Mouse (Mus musculus): Measurements from ENCODE around the gene Nanos3. TPM values are rescaled to one million over a fixed set of nuclear protein-coding genes. Genes with fewer than 3 reads are reported as not detected.

The Nanos3 gene
- total RNA-seq, 2 experiments from 2014 or later: 0.80 to 0.95 TPM

DNA sequence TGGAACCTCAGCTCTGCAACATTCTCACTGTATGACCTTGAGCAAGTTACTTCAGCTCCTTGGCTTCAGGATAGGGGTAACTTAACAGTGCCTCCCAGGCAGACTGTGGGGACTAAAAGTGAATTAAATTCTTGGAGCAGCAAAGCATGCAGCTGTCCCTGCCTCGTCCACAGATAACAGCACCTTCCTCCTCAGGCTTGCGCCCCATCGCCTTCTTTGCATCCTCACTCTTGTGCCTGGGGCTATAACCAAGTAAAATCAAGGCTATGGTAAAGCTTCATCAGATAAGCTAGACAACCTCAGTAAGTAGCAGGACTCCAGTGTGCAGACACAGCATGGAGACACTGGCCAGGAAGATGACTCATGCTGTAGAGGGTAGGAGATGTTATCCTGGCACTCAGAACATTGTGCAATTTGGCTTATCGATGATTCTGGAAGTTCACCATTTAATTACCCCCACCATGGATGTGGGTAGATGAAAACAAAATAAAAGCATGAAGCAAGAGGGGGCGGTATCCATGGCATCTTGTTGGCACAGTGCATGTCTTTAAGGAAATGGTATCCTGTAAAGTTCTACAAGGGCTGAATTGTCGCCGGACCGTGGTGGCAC, 40.3 kb downstream of the Nanos3 start:
- DNase-seq: no peak
- intact Hi-C loops (cut with DNase I): loop anchor here (5.0 kb wide), 1 partner anchor 82 kb away; no protein-coding TSS in a partner anchor

DNA sequence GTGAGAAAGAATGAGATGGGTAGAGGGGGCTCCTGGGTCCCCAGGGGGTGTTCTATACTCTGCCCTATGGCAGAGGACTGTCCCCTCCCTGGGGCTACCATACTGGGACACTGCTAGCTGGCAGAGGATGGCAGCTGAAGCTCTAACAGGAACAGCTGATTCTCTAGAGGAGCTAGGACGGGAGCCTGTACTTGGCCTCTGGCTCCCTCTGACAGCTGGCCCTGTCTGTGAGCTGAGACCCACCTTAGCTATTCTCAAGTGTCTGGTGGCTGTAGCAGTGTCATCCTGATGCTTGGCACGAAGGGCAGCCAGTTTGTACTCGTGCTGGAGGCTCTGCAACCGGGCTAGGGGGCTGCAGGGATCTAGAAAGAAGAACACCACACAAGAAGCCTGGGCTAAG, 44.2 kb downstream of the Nanos3 start:
- intact Hi-C loops (cut with DNase I): no loop called here
- no peak for DNase-seq

DNA sequence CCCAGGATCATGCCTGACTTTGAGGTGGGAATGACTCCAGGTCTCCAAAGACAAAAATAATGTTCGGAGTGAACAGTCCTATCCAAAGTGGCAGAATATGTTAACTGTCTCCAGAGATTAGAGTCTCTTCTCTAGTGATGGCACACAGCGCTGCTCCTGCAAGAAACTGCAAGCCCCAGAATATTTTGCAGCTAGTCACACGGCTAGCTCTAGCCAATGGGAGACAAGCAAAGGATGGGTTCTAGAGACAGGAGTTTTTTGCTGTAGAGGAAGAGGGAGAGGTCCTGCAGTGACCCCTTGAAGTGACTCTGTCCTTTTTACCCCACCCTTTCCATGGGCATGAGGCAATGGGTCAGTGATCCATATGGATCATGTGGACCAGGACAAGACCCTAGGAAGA, 47.2 kb downstream of the Nanos3 start:
- no peak for DNase-seq
- intact Hi-C loops (cut with DNase I): no loop called here

DNA sequence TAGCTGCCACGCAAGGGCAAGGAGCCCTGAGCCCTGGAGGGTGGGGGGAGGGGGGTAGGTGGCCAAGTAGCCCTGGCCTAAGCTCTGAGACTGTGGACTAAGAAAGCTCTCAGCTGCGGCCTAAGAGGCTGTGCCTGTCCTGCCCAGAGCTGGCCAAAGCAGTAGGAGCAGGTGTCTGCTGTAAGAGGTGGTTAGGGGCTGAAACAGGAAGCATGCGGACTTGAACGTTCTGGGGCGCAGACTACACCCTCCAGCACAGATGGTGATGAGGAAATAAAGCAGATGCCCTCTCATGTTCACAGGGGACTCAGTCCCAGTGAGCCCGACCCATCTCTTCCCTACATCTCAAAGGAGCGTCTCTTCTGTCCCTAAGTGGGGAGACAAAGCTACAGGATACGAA, 52.8 kb downstream of the Nanos3 start:
- intact Hi-C loops (cut with DNase I): no loop called here
- no peak for DNase-seq

DNA sequence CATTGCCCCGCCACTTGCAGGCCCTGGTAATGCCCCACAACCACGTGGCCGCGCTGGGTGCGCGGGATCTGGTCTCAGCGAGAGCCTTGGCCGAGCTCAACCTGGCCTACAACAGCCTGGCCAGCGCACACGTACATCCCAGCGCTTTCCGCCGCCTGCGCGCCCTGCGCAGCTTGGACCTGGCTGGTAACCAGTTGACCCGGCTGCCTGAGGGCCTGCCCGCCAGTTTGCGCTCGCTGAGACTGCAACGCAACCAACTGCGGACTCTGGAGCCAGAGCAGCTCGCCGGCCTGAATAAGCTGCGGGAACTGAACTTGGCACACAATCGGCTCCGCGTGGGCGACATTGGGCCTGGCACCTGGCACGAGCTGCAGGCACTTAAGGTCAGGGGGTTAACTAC, 54.2 kb downstream of the Nanos3 start:
- intact Hi-C loops (cut with DNase I): no loop called here
- DNase-seq: peak; percentile 18 to 19

DNA sequence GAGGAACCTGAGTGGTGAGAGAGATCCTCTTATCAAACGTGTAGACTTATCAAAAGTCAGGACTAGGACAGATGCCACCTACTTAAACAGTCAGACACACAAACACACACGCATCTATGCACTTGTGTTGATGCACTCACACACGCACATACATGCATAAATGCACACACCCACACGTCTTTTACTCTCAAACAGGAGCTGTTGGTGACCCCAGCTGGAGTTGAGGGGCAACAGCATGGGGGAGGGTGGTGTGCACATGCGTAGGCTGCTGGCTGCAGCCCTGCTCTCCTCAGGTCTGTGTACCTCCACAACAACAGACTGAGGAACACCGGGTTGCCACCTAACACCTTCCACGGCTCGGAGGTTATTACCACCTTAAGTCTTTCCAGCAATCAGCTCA, 56.7 kb downstream of the Nanos3 start:
- intact Hi-C loops (cut with DNase I): no loop called here
- no peak for DNase-seq

DNA sequence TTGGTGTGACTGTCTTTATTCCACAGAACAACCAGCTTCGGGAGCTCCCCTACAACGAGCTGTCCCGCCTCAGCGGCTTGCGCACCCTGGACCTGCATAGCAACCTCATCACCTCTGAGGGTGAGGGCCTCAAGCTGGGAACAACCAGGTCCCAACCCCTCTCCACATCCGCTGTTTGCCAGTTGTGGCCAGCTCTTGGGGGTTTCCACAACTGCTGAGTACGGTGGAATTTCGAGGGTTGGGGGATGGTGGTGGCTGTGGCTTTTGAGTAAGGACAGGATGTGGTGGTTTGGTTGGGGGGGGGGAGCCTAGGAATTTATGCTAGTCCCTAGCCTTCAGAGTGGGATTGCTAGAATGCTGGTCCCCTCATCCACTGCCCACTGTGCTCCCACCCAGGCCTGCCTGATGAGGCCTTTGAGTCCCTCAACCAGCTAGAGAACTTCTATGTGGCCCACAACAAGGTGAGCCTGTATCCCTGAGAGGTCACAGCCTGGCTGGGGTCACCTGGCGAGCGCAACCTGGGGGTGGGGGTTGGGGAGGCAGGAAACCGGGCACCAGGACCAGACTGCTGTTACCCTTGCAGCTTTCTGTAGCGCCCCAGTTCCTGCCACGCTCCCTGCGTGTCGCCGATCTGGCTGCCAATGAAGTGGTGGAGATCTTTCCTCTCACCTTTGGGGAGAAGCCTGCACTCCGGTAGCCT, 57.7 kb downstream of the Nanos3 start:
- intact Hi-C loops (cut with DNase I): no loop called here

DNA sequence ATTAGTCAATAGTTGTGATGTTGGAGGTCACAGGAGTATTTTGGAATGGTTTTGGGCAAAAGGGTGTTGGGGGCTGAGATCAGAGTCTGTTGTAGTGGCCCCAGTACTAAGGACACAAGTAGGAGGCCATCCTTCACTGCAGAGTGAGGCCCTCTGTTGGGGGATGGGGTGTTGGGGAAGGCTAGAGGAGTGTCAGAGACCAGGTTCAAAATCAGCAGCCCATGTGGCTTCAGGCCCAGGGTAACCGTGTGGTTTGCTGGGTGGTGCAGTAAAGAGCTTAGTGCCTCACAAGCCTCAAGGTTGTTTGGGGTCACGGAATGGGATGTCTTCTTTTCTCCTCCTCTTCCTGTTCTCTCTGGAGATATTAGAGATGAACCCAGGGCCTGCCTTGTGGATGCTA, 58.3 kb downstream of the Nanos3 start:
- intact Hi-C loops (cut with DNase I): no loop called here
- no peak for DNase-seq

More for the DNA sequence above, 57.7 kb downstream of the Nanos3 start:
- no peak for DNase-seq

DNA sequence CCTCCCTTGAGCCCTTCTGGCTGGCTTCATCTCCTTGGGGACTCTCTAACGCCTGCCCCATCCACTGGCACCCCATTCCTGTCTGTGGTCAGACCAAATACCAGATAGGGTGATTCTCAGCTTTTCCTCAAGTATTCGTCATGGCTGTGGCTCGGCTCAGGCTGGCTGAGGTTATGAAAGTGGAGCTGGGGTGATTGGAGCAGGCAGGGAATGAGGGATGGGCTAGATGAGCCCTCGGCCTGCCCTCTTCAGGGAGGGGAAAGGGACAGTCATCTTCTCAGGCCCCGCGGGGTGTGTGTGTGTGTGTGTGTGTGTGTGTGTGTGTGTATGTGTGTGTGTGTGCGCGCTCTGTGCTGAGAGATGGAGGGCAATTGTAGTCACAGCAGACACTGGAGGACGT, 59.4 kb downstream of the Nanos3 start, which contains the start of gene Podnl1:
TSS of gene Podnl1 (plus strand) at position 334 of the 400 bp plus-strand sequence.
- DNase-seq: no peak
- intact Hi-C loops (cut with DNase I): no loop called here

Small RNA genes within 50 kb of the gene (microRNA-seq; reads per million reads assigned to microRNA genes)
- gene Gm25110 (ENCODE audit: borderline number of aligned reads in 2 of 2): 0 reads per million in 2 experiments
- gene Mir181c (ENCODE audit: borderline number of aligned reads in 2 of 2): 735 to 751 reads per million in 2 experiments
- 1,435 to 1,848 reads per million in 2 experiments for gene Mir181d (ENCODE audit: borderline number of aligned reads in 2 of 2)
- gene Mir23a (ENCODE audit: borderline number of aligned reads in 2 of 2): 69,155 to 71,619 reads per million in 2 experiments
- gene Mir24-2 (ENCODE audit: borderline number of aligned reads in 2 of 2): 0 reads per million in 2 experiments
- gene Mir27a (ENCODE audit: borderline number of aligned reads in 2 of 2): 1,489 to 1,587 reads per million in 2 experiments
- 0 reads per million in 2 experiments for gene Mir3074-2 (ENCODE audit: borderline number of aligned reads in 2 of 2)

Other genes starting within 250 kb of the Nanos3 start
- under 1 TPM; 0.92 to 0.95 TPM for gene Gm10644, start 230.0 kb downstream of the Nanos3 start, total RNA-seq (2021)
- gene Asf1b, start 229.7 kb downstream of the Nanos3 start, total RNA-seq (2021): 1 to 10 TPM; 1.2 to 2.4 TPM
- 100 to 1,000 TPM; 336 to 360 TPM for gene Prkaca, start 212.2 kb downstream of the Nanos3 start, total RNA-seq (2021)
- gene Samd1, start 187.5 kb downstream of the Nanos3 start, total RNA-seq (2021): 10 to 100 TPM; 27.3 to 33.1 TPM
- not detected for gene 1700067K01Rik, start 183.7 kb downstream of the Nanos3 start, total RNA-seq (2021)
- 1 to 10 TPM; 2.6 to 3.4 TPM for gene 2210011C24Rik, start 173.0 kb downstream of the Nanos3 start, total RNA-seq (2021)
- gene Palm3, start 163.7 kb downstream of the Nanos3 start, total RNA-seq (2021): under 1 TPM; 0.11 to 0.87 TPM
- 1 to 10 TPM; 3.0 to 3.1 TPM for gene Il27ra, start 142.6 kb downstream of the Nanos3 start, total RNA-seq (2021)
- not detected for gene Rln3, start 140.2 kb downstream of the Nanos3 start, total RNA-seq (2021)
- 1 to 10 TPM; 4.1 to 4.5 TPM for gene Gm10643, start 120.1 kb downstream of the Nanos3 start, total RNA-seq (2021)
- 10 to 100 TPM; 11.0 to 12.3 TPM for gene Rfx1, start 118.4 kb downstream of the Nanos3 start, total RNA-seq (2021)
- gene Dcaf15, start 80.4 kb downstream of the Nanos3 start, total RNA-seq (2021): 1 to 10 TPM; 8.1 to 8.2 TPM
- not detected for gene Podnl1, start 59.2 kb downstream of the Nanos3 start, total RNA-seq (2021)
- gene Cc2d1a, start 37.3 kb downstream of the Nanos3 start, total RNA-seq (2021): 10 to 100 TPM; 14.5 to 15.8 TPM
- under 1 TPM in 1 of 2 experiments, not detected in 1; 0.36 TPM for gene 4930432K21Rik, start 37.2 kb downstream of the Nanos3 start, total RNA-seq (2021)
- gene Zswim4, start 51.8 kb upstream of the Nanos3 start, total RNA-seq (2021): 10 to 100 TPM in 1 of 2 experiments, 1 to 10 TPM in 1; 9.5 to 11.0 TPM
- gene D8Ertd738e, start 64.5 kb upstream of the Nanos3 start, total RNA-seq (2021): 100 to 1,000 TPM; 231 to 232 TPM
- gene Mri1, start 72.1 kb upstream of the Nanos3 start, total RNA-seq (2021): 10 to 100 TPM; 10.1 to 12.3 TPM
- 10 to 100 TPM in 1 of 2 experiments, 1 to 10 TPM in 1; 7.5 to 11.0 TPM for gene Ccdc130, start 85.2 kb upstream of the Nanos3 start, total RNA-seq (2021)
- gene Cacna1a, start 203.2 kb upstream of the Nanos3 start, total RNA-seq (2021): 1 to 10 TPM; 1.7 to 4.4 TPM